9 mouse cellular contexts compared by ENCODE assay signal in the genomic region with DNA sequence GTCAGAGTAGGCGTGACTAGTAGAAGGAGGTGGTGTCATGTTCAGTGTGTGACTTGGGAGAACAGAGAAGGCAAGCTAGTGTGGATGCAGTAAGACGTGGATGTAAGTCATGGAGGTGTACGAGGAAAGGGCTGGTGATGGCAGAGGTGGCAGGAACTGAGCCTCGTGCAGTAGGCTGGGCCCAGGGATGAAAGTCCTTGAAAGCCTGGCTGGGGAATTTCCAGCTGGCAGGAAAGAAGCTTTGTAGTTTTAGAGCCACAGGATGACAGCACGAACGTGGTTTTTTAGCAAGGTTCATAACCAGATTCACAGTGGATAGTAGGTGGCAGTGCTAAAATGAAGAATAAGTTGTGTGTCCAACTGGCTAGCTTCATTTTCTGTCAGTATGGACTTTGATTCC. TPM values are rescaled to one million over a fixed set of nuclear protein-coding genes. Genes with fewer than 3 reads are reported as not detected.
DNase-seq lines count a peak whose midpoint lies in the region; ATAC-seq and TF ChIP-seq lines count a peak whose summit lies in the region.
"Had no signal": no experiment of that assay in that cellular context is flagged by ENCODE, and none has a peak within 500 bp of the region (broad histone marks: within the 10 kb centered on the region; RNA-seq: fewer than 3 reads in every experiment).

No protein-coding gene starts in this region.

- peak; percentile 45 for ATAC-seq in frontal cortex, adult (ENCODE audit: low TSS enrichment)
- no peak for ATAC-seq in granulocyte monocyte progenitor cell, adult 5-6 weeks (replicated peaks; ENCODE audit: poor library complexity, severe bottlenecking)

- no peak for TF ChIP-seq CTCF in layer of hippocampus, adult 2 months (conservative IDR thresholded peaks at IDR 0.05)

- H3K27ac ChIP-seq in layer of hippocampus, adult 2 months, result peak overlapping the region; percentile 76

- H3K4me3 ChIP-seq in layer of hippocampus, adult 2 months, result no peak overlapping the region

- DNase-seq in frontal cortex, postnatal 25 days (ENCODE audit: low spot score in 2 of 2), result no peak
- no peak for DNase-seq in layer of hippocampus, adult 2 months (ENCODE audit: low spot score in 2 of 2)
- no peak for DNase-seq in layer of hippocampus, adult 8-10 months (ENCODE audit: low spot score in 2 of 2)
- DNase-seq in adrenal gland, postnatal 25 days, result peak; percentile 57
- DNase-seq in kidney, postnatal 10 days, result peak; percentile 34
- no peak for DNase-seq in spleen, postnatal 14 days (ENCODE audit: low spot score in 2 of 2)
- DNase-seq: gastrocnemius, postnatal 10 days had no signal

RNA-seq across cellular contexts. Expression of gene Vcl, which starts 41.2 kb away (rescaled TPM):
- 10 to 100 TPM; 30.9 to 38.9 TPM for total RNA-seq in layer of hippocampus, adult 2 months (2021)
- total RNA-seq in layer of hippocampus, adult 8-10 months (2022), result 10 to 100 TPM; 27.6 to 36.3 (median 30.7) TPM
- 91.6 and 100 TPM in 2 replicates for total RNA-seq in adrenal gland, postnatal 25 days (2021)
- total RNA-seq in granulocyte monocyte progenitor cell, adult 5-6 weeks (2014; fragmentation: Nextera tagmentation), result 29.0 and 29.8 TPM in 2 replicates
- 25.2 and 25.4 TPM in 2 replicates for total RNA-seq in granulocyte monocyte progenitor cell, adult 5-6 weeks (2017)

Comparison
In these comparisons a context has a peak if more than half of its experiments do, and no peak if none do; other contexts are left out.
1. DNase-seq: peak in adrenal gland, postnatal 25 days (single experiment) and kidney, postnatal 10 days (single experiment); none in frontal cortex, postnatal 25 days (0 of 2), layer of hippocampus, adult 2 months (0 of 2), layer of hippocampus, adult 8-10 months (0 of 2) and spleen, postnatal 14 days (0 of 2).